Mouse (Mus musculus) MEL (cell line): ENCODE results near the gene Gstm7.

ENCODE experiments used
- CTCF ChIP-seq, 3 experiments: IDR thresholded peaks in 2 of 3; conservative IDR thresholded peaks in 1 of 3; 2 replicates each; pipeline ENCODE4 v1.5.1; 2011 to 2012; ENCODE audit warnings: low read length in 3 of 3, low read depth in 2 of 3, mild to moderate bottlenecking in 2 of 3, improper control_type of control experiment in 1 of 3, inconsistent platforms in 1 of 3, mixed read lengths in 1 of 3, moderate library complexity in 1 of 3; ENCODE audit not compliant: control insufficient read depth in 1 of 3, insufficient read depth in 1 of 3, poor library complexity in 1 of 3, severe bottlenecking in 1 of 3
- EP300 ChIP-seq, 2 experiments: IDR thresholded peaks; 2 replicates each; pipeline ENCODE4 v1.6.1; 2011; ENCODE audit warnings: improper control_type of control experiment in 2 of 2, low read length in 2 of 2, low read depth in 1 of 2, mild to moderate bottlenecking in 1 of 2
- GATA1 ChIP-seq: IDR thresholded peaks from 2 replicates; pipeline ENCODE4 v1.6.1; 2011; ENCODE audit warnings: low read depth, low read length, improper control_type of control experiment
- HCFC1 ChIP-seq: IDR thresholded peaks from 2 replicates; pipeline ENCODE4 v1.6.1; 2012; ENCODE audit warnings: low read depth, mild to moderate bottlenecking, inconsistent platforms, low read length, improper control_type of control experiment, moderate library complexity
- KAT2A ChIP-seq: conservative IDR thresholded peaks from 2 replicates; pipeline ENCODE4 v1.6.1; 2012; ENCODE audit warnings: low read depth, low read length, improper control_type of control experiment, inconsistent platforms
- MAFK ChIP-seq: IDR thresholded peaks from 2 replicates; pipeline ENCODE4 v1.6.1; 2011; ENCODE audit warnings: low read depth, mild to moderate bottlenecking, low read length, improper control_type of control experiment, borderline replicate concordance
- MXI1 ChIP-seq: IDR thresholded peaks from 2 replicates; pipeline ENCODE4 v1.6.1; 2011; ENCODE audit warnings: mild to moderate bottlenecking, low read depth, low read length, improper control_type of control experiment
- POLR2A ChIP-seq, 2 experiments: IDR thresholded peaks; 2 replicates each; pipeline ENCODE4 v1.6.1; 2011 to 2012; ENCODE audit warnings: low read length in 2 of 2, mild to moderate bottlenecking in 2 of 2, control low read depth in 1 of 2, improper control_type of control experiment in 1 of 2, low read depth in 1 of 2, moderate library complexity in 1 of 2; ENCODE audit not compliant: control insufficient read depth in 1 of 2, insufficient read depth in 1 of 2, poor library complexity in 1 of 2
- POLR2AphosphoS2 ChIP-seq: IDR thresholded peaks from 2 replicates; pipeline ENCODE4 v1.6.1; 2011; ENCODE audit warnings: low read length, improper control_type of control experiment
- TCF12 ChIP-seq: IDR thresholded peaks from 2 replicates; pipeline ENCODE4 v1.6.1; 2014; ENCODE audit warnings: low read depth, mild to moderate bottlenecking, inconsistent platforms, low read length, improper control_type of control experiment, moderate library complexity
- USF1 ChIP-seq: IDR thresholded peaks from 2 replicates; pipeline ENCODE4 v1.6.1; 2014; ENCODE audit warnings: low read depth, mild to moderate bottlenecking, inconsistent platforms, low read length, improper control_type of control experiment, moderate library complexity

GRCm38 (mm10) chr3:107966631-107967030 lies 35.0 kb upstream of the Gstm7 start:
- TF ChIP-seq POLR2A (IDR thresholded peaks at IDR 0.05; ENCODE audit: control insufficient read depth in 1 of 2, insufficient read depth in 1 of 2, low read depth in 1 of 2, low read length in 2 of 2, poor library complexity in 1 of 2) (no peak), USF1 (no peak), TCF12 (no peak), HCFC1 (no peak), CTCF (IDR thresholded peaks at IDR 0.05 in 2 of 3, conservative IDR thresholded peaks at IDR 0.05 in 1 of 3; ENCODE audit: control insufficient read depth in 1 of 3, insufficient read depth in 1 of 3, low read depth in 2 of 3, low read length in 3 of 3, poor library complexity in 1 of 3, severe bottlenecking in 1 of 3) (no peak), EP300 (IDR thresholded peaks at IDR 0.05; ENCODE audit: low read depth in 1 of 2, low read length in 2 of 2) (no peak), GATA1 (no peak), MAFK (no peak), POLR2AphosphoS2 (no peak), MXI1 (no peak), KAT2A (no peak)
